Mouse (Mus musculus) stomach, postnatal 0 days (tissue): ENCODE measurements around the gene Ccdc159. TPM values are rescaled to one million over a fixed set of nuclear protein-coding genes. Genes with fewer than 3 reads are reported as not detected.
A peak's percentile ranks its signal among the peaks of the same experiment; 100 is the strongest.

Experiments used
- ATAC-seq: fragments of 200-750 bp; cut with Nextera tagmentation; 2 replicates; pipeline ENCODE4 v1.8.0; 2017; ENCODE audit not compliant: low FRiP score, low TSS enrichment
- DNase-seq: peaks from one replicate; pipeline ENCODE4 v3.0.0-alpha.2; 2016; ENCODE audit warnings: low spot score
- H3K27ac ChIP-seq: fragments of 300-500 bp; sonication (generic); replicated peaks from 2 replicates; pipeline ENCODE4 v1.5.1; 2014; ENCODE audit warnings: mild to moderate bottlenecking, control low read depth
- H3K27me3 ChIP-seq: fragments of 300-500 bp; sonication (generic); 2 replicates; pipeline ENCODE4 v1.6.1; 2014; ENCODE audit warnings: low read length; ENCODE audit not compliant: control insufficient read depth, insufficient read depth
- H3K36me3 ChIP-seq: fragments of 300-500 bp; sonication (generic); 2 replicates; pipeline ENCODE4 v1.6.1; 2014; ENCODE audit warnings: low read length, mixed read lengths; ENCODE audit not compliant: control insufficient read depth, insufficient read depth
- H3K4me1 ChIP-seq: fragments of 300-500 bp; sonication (generic); replicated peaks from 2 replicates; pipeline ENCODE4 v1.6.1; 2014; ENCODE audit warnings: antibody characterized with exemption; ENCODE audit not compliant: control insufficient read depth, insufficient read depth
- H3K4me2 ChIP-seq: fragments of 300-500 bp; sonication (generic); replicated peaks from 2 replicates; pipeline ENCODE4 v1.6.1; 2014; ENCODE audit warnings: low read depth, mild to moderate bottlenecking, control low read depth, moderate library complexity
- H3K4me3 ChIP-seq: fragments of 300-500 bp; sonication (generic); 2 replicates; pipeline ENCODE4 v1.5.1; 2014; ENCODE audit warnings: low read depth, low read length, control low read depth
- H3K9ac ChIP-seq: fragments of 300-500 bp; sonication (generic); 2 replicates; pipeline ENCODE4 v1.6.1; 2014; ENCODE audit warnings: mild to moderate bottlenecking, low read length, control low read depth, mixed read lengths
- H3K9me3 ChIP-seq: fragments of 300-500 bp; sonication (generic); 2 replicates; pipeline ENCODE4 v1.6.1; 2016; ENCODE audit warnings: low read length; ENCODE audit not compliant: control insufficient read depth
- CTCF ChIP-seq: IDR thresholded peaks from 2 replicates; pipeline ENCODE4 v1.5.1; 2016; ENCODE audit warnings: antibody characterized with exemption, low read depth, mild to moderate bottlenecking, moderate library complexity
- EP300 ChIP-seq: optimal IDR thresholded peaks from 2 replicates; pipeline ENCODE3; 2016; ENCODE audit warnings: antibody characterized with exemption
- WGBS: fragments of 180-500 bp; shearing (Covaris S2); extraction: QIAGEN DNeasy Blood & Tissue Kit; methylation state at CpG from one replicate; pipeline ENCODE4 v1.1.7; 2014; 5-methylcytosine and 5-hydroxymethylcytosine counted together
- polyA plus RNA-seq: library from polyadenylated mRNA; unstranded; fragments of >200 nt; fragmentation: Nextera tagmentation; extraction: Ambion mirVana; gene quantifications from 2 replicates; pipeline ENCODE4 v1.2.1, GENCODE M21; 2015

Gene Ccdc159
- polyA plus RNA-seq, 1 experiment from 2014 or later, result 1.1 TPM

DNA sequence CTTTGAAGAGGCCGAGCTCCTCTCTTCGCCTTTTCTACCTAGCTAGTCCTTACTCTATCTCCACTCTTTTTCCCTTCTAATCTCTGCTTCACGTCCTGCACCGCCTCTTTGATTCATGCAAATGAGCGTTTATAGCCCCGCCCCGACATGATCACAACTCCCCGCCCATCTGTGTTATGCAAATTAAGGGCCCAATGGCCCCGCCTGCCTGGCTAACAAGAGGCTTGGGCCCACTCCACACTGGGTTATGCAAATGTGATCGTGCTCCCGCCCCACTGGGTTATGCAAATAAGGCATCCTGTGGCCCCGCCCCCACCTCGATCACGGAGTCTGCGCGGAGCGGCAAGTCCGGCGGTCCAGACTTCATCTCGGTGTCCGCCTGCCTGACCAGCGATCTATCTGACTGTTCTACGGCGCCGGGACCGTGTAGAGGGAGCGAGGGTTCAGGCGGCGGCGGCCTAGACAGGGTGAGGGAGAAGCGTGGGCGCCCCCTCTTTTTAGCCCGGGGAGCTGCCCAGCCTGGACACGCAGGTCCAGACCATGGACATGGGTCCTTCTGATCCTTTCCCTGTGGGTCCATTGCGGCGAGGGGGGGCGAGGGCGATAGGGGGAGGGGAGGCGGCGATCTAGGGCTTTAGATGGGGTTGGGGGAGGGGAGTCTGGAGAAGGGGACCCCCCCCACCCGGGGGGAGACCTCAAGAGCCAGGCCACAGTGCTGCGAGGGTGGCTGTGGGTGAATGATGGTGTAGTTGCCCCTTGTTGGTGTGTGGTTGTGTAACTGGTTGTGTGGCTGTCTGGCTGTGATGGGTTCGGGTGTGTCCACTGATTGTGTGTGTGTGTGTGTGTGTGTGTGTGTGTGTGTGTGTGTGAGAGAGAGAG lies 9.7 kb downstream of the Ccdc159 start, which contains the start of gene Plppr2:
Gene Plppr2 (plus strand): TSS at position 342 of the 879 bp plus-strand sequence.
- H3K4me1 ChIP-seq, result 0 out of 2 replicates have a peak, but pooled peaks cover 2% of the 10 kb centered on the region
- H3K9me3 ChIP-seq, result no peaks in the 10 kb centered on the region
- no peak within 1 kb of the TSS for H3K27ac ChIP-seq
- DNase-seq, result peak; percentile 98
- H3K27me3 ChIP-seq, result no peaks in the 10 kb centered on the region
- peak; percentile 25; the same call in 1 of the 2 replicates for TF ChIP-seq CTCF
- TF ChIP-seq EP300, result no peak
- H3K4me2 ChIP-seq, result peak within 1 kb of the TSS; percentile 58
- peak within 1 kb of the TSS; percentile 40 for H3K4me3 ChIP-seq
- H3K9ac ChIP-seq, result peak within 1 kb of the TSS; percentile 59
- H3K36me3 ChIP-seq, result no peaks in the 10 kb centered on the region
- 1% methylated on average over 39 of the region's 43 CpGs for WGBS
- peak; percentile 98 for ATAC-seq

- H3K27me3 ChIP-seq, result no peaks in the 10 kb centered on the region
- DNase-seq, result no peak
- H3K36me3 ChIP-seq, result no peaks in the 10 kb centered on the region
- H3K4me3 ChIP-seq, result no peak overlapping the region
- no peak overlapping the region for H3K9ac ChIP-seq
- no peak overlapping the region for H3K27ac ChIP-seq
- H3K9me3 ChIP-seq, result no peaks in the 10 kb centered on the region
- 78% methylated on average over 4 of the region's 4 CpGs for WGBS
- H3K4me2 ChIP-seq, result no peak overlapping the region
- no peak for ATAC-seq
- TF ChIP-seq CTCF, result no peak
- TF ChIP-seq EP300, result no peak
- 0 out of 2 replicates have a peak, but pooled peaks cover 2% of the 10 kb centered on the region for H3K4me1 ChIP-seq
These were observed 10.5 kb downstream of the Ccdc159 start for GRCm38 (mm10) chr9:21937711-21938175.

DNA sequence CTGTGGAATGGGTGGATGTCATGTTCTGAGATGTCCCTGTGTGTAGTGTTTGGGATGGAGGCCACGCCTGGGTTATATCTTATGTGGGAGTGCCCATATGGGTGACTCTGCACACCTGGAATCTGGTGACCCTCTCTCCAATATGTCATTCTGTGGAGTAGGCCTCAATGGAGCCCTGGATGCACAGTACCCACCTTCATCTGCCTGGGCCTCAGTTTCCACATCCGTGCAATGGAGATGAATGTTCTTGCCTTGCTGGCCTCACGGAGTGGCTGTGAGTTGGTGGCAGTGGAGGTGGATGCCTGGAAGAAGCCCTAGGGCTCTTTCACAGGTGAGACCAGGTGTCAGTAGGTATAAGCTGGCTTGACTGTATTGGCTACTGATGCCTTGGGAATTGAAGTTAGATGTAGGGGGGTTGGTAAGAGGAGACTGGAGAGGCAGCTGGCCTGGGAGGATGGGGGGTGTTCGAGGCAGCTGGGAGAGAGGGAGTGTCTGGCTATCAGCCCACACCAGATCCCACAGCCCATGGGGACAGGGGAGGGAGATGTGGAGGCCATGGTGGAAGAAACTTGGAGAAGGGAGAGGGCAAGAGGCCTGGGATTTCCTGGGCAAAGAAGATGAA lies 11.1 kb downstream of the Ccdc159 start:
- ATAC-seq, result no peak
- 82% methylated on average over 4 of the region's 4 CpGs for WGBS
- no peak overlapping the region for H3K27ac ChIP-seq

DNA sequence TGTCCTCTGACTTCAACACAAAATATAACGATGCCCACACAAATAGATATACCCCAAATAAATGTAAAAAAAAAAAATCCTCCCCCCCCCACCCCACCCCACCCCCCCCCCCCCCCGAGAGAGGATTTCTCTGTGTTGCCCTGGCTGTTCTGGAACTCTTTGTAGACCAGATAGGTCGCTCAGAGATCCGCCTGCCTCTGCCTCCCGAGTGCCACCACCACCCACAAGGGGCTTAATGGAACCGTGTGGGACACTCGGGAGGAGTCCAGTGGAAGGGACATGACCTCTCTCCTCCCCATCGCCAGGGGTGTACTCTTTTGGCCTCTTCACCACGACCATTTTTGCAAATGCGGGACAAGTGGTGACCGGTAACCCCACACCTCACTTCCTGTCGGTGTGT lies 15.8 kb downstream of the Ccdc159 start:
- Histone ChIP-seq H3K27me3 (no peaks in the 10 kb centered on the region), H3K4me1 (no peaks in the 10 kb centered on the region), H3K9me3 (no peaks in the 10 kb centered on the region), H3K27ac (no peak overlapping the region), H3K4me3 (no peak overlapping the region), H3K9ac (no peak overlapping the region), H3K4me2 (no peak overlapping the region), H3K36me3 (no peaks in the 10 kb centered on the region)
- TF ChIP-seq CTCF (no peak), EP300 (no peak)
- ATAC-seq (no peak), DNase-seq (no peak)
- 67% methylated on average over 11 of the region's 12 CpGs for WGBS

More for the DNA sequence above, 11.1 kb downstream of the Ccdc159 start:
- Histone ChIP-seq H3K9ac (no peak overlapping the region), H3K36me3 (no peaks in the 10 kb centered on the region), H3K9me3 (no peaks in the 10 kb centered on the region), H3K27me3 (no peaks in the 10 kb centered on the region), H3K4me3 (no peak overlapping the region), H3K4me1 (0 out of 2 replicates have a peak, but pooled peaks cover 2% of the 10 kb centered on the region), H3K4me2 (no peak overlapping the region)
- no peak for DNase-seq
- TF ChIP-seq EP300 (no peak), CTCF (no peak)

GRCm38 (mm10) chr9:21943638-21944037 lies 16.4 kb downstream of the Ccdc159 start:
- 43% methylated on average over 12 of the region's 12 CpGs for WGBS
- Histone ChIP-seq H3K4me1 (no peaks in the 10 kb centered on the region), H3K27me3 (no peaks in the 10 kb centered on the region), H3K4me3 (no peak overlapping the region), H3K36me3 (no peaks in the 10 kb centered on the region), H3K9ac (no peak overlapping the region), H3K27ac (no peak overlapping the region), H3K9me3 (no peaks in the 10 kb centered on the region), H3K4me2 (no peak overlapping the region)
- DNase-seq (no peak), ATAC-seq (no peak)
- TF ChIP-seq CTCF (no peak), EP300 (no peak)

DNA sequence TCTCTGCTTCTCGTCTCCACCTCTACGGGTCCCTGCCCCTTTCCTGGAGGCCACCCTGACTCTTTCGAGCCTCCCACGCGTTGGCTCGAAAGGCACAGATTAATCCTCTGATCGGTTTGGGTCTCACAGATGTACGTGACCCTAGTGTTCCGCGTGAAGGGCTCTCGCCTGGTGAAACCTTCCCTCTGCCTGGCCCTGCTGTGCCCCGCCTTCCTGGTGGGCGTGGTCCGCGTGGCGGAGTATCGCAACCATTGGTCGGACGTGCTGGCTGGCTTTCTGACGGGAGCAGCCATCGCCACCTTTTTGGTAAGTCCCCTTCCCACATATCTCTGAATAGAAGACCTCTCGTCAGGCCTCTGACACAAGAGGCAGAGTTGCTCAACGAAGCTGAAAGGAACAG lies 17.0 kb downstream of the Ccdc159 start:
- Histone ChIP-seq H3K36me3 (no peaks in the 10 kb centered on the region), H3K27ac (no peak overlapping the region), H3K9ac (no peak overlapping the region), H3K27me3 (no peaks in the 10 kb centered on the region), H3K4me2 (no peak overlapping the region), H3K4me3 (no peak overlapping the region), H3K4me1 (no peaks in the 10 kb centered on the region), H3K9me3 (no peaks in the 10 kb centered on the region)
- TF ChIP-seq CTCF (no peak), EP300 (no peak)
- DNase-seq, result no peak
- ATAC-seq, result no peak
- 17% methylated on average over 23 of the region's 23 CpGs for WGBS
